Mouse (Mus musculus) retina, postnatal 1 day (tissue): Measurements from ENCODE around the gene Rnf39.
A peak's percentile ranks its signal among the peaks of the same experiment; 100 is the strongest.
"Not testable (repeated sequence)": the region's sequence is repeated elsewhere in the genome, so short reads cannot be mapped to it uniquely, and the experiment has no call there.

Source experiments
- DNase-seq: peaks from one replicate; pipeline ENCODE4 v3.0.0-alpha.2; 2012

The Rnf39 gene

DNA sequence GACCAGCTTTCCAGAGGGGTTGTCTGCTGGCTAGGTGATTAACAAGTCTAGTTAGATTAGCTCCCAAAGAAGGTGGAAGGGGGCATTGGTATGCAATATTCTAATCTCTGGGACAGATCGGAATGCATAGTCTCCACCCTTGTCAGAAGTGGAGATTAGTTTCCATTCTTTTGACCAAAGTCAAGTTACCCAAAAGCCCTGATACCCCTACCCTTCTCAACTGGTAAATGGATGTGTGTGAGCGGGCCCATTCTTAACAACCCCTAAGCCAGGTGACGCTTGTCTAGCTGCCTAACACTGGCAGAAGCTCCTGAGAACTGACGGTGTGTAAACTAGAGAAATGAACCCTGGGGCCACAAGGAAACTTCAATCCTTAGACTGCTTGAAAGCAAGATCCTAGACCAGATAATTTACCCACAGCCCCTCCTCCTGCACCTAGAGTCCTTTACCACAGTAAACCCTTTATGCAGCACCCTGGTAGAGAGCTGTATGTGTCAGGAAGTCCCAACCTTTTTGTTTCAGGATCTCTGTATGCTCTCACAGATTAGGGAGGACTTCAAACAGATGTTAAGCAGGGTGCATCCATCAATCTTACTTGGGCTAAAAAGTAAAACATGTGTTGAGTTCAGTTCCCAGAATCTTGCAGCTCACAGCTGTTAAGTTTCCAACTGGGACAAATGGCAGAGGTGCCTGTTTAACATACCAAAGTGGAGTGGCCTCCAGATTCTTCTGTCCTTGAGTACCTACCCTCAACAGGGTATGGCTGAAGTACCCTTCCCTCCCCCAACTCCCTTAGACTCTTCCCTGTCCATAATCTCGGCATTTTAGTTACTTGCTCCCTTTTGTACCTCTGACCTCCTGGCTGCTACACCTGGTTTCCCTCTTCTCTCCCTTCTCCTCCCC is 39.8 kb downstream of the Rnf39 start:
- no peak for DNase-seq

DNA sequence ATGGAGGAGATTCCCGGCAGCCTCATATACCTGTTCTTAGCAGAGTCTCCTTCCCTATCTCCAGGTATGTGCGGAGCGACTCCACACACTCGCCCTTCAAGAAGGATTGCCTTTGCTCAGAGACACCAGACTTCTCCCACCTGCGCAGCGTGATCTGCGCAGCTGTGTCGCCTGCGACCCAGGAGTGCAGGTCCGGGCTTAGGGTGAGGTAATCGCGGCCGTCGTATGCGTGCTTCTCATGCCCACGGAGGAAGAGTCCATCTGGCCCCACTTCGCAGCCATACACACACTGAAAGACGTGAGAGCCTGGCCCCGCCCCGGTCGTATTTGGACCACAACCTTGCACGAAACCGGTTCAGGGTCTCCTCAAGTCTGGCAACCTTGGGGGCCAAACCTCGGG is 45.8 kb downstream of the Rnf39 start:
- no peak for DNase-seq

DNA sequence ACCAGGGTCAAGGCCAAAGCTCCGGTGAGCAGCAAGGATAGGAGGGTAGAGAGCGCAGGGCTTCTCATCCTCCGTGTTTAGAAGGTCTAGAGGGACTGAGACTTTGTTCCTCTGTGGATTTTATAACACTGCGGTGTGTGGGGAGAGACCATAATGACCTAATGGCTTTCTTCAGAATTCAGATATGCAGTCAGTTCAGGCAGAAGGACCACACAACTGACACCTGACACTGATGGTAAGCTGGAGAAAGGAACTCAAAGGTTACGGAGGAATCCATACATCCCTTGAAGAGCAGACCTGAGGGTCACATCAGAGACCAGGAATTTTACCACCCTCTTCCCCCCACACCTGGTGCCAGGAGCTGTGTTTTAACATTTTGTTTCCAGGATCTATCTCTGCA is 46.7 kb downstream of the Rnf39 start, which contains the start of gene H2-M5:
TSS of gene H2-M5 (minus strand) at position 101 of the 400 bp plus-strand sequence.
- no peak for DNase-seq

DNA sequence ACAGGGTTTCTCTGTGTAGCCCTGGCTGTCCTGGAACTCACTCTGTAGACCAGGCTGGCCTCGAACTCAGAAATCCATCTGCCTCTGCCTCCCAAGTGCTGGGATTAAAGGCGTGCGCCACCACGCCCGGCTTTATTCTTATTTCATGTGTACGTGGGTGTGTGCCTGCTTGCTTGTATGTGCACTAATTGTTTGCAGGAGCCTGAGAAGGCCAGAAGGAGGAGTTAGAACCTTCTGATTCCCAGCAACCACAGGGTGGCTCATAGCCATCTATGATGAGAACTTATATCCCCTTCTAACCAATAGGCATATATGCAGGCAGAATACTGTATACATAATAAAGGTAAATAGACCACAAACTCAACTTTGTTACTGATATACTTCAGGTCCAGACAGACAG is 47.9 kb downstream of the Rnf39 start:
- DNase-seq: not testable (repeated sequence)

DNA sequence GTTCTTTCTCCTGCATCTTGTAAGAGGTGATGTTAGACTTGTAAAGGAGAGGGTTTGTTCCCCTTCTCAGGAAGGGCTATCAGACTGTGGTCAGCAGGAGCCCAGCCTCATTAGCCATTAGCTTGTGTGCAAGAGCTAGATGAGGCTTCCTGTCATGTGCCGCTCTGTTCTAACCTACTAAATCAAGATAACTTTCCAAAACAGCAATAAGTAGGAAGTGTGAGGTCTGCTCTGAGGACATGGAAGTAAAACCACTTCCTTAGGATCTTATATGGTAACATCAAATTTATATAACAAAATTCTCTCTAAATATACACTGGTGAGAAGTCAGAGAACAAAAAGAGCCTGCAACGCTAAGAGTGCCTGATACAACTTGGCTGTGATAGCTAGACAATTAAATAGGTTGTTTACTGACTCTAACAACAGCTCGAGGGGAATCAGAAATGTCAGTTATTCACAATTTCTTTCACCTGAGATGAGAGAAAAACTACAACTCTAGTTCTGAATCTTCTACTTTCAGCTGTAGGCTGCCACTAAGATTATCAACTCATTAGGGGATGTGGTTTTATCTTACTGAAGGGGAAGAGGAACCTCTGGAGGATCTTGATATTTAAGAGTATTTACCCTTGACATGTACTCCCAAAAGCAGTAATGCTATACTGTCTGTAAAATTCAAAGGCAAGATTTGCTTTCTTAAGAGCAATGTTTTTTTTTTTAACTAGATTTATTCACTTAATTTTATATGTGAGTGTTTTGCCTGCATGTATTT is 49.8 kb downstream of the Rnf39 start:
- DNase-seq: no peak

DNA sequence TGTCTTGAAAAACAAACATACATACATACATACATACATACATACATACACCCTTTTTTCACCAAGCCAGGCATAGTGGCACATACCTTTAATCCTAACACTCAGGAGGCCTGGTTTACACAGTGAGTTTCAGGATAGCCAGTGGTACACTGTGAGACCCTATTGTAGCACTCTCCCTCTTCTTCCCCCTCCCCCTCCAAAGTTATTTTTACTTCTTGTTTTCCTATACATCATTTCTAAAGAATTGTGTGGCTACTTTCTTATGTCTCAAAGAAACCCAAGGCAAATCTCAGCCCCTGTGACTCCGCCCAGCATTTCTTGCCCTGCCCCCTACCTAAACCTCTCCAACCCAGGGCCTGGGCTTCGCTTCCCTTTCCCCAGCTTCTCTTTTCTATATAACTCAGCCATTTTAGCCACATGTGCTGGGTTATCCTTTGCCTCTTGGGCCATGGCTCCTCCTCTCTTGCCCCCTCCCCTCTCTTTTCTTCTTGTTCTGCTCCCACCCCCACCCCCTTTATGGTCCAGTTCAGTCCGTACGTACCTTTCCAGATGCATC is 51.1 kb downstream of the Rnf39 start:
- DNase-seq: no peak

DNA sequence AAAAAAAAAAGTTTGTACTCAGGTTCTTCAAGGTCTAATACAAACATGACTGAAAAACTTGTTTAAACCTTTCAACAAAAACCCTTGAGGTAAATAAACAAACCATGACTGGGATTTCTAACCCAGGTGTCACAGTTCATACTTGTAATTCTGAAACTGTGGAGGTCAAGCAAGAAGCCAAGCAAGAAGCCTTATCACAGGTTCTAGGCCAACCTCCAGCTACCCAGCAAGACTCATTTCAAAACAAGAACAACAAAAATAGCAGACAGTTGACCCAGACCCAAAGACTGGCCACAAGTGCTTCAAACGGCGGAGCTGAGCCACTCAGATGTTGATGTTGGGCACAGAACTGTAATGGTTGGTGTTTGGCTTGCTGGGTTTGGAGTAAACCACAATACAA is 51.8 kb downstream of the Rnf39 start:
- no peak for DNase-seq

DNA sequence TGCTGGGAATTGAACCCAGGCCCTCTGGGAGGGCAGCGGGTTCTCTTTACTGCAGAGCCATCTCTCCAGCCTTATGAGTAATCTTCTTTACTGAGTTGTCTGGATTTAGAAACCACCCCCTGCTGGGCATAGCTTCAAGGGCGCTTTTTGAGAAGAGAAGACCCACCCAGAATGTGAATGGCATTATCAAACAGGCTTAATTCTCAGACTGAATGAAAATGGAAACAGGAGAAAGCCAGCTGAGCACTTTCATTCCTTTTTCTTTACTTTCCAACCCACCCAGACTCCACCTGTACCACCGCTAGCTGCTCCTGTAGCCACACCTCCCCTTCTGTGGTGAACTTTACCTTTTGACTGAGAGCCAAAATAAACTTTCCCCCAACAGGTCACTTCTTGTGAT is 52.7 kb downstream of the Rnf39 start:
- no peak for DNase-seq

DNA sequence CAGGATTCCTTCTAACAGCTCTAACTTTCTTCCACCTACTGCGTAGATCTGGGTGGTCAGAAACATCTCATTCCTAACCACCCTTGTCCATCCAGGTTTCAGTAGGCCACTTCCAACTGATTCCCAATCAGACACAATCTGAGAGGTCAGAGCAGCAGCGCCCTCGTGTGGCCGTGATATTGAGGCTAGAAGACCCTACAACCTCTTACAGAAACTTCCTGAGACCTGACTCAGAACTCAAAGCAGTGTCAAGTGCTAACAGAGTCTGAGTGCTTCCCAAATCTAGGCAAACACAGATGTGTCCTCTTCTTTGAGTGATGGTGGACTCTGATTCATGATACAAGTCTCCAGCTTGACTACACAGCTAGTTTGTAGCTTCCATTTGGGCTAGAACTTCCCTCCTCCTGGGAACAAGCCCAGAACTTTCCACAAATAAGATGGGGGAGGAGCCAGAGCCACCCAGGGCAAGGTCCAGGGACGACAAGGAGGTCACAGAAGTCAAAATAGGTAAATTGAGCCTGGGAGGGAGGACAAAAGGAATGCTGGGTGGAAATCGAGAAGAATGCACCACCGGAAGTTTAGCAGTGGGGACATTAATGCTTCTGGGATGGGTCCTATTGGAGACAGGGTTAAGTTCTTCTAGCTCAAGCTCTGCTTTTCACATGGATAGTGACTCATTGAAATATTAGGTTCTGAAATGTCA is 54.5 kb downstream of the Rnf39 start:
- peak; percentile 88 for DNase-seq
